Mouse (Mus musculus): ENCODE data around the gene Fkrp.

- no peak for TF ChIP-seq GATA1 (IDR thresholded peaks at IDR 0.05; ENCODE audit: borderline replicate concordance, low read length)
- no peak for TF ChIP-seq FLI1 (IDR thresholded peaks at IDR 0.05; ENCODE audit: low read length)
These were observed 34.5 kb downstream of the Fkrp start for GRCm38 (mm10) chr7:16781816-16782554.
